Mouse (Mus musculus) heart, adult 2 months (tissue): ENCODE measurements around the gene Ttyh1. TPM values are rescaled to one million over a fixed set of nuclear protein-coding genes. Genes with fewer than 3 reads are reported as not detected.
A peak's percentile ranks its signal among the peaks of the same experiment; 100 is the strongest.

ENCODE experiments used
- DNase-seq, 2 experiments: peaks; one replicate each; pipeline ENCODE4 v3.0.0; 2021
- H3K27ac ChIP-seq: fragments of 200-600 bp; 2 replicates; pipeline ENCODE4 v1.8.1; 2022
- H3K27me3 ChIP-seq: fragments of 200-500 bp; 2 replicates; pipeline ENCODE4 v1.6.1; 2012; ENCODE audit warnings: mild to moderate bottlenecking, low read length, inconsistent platforms, mixed read lengths; ENCODE audit not compliant: control insufficient read depth, insufficient read depth
- H3K36me3 ChIP-seq: fragments of 200-500 bp; 2 replicates; pipeline ENCODE4 v1.6.1; 2012; ENCODE audit warnings: low read length, inconsistent platforms; ENCODE audit not compliant: control insufficient read depth, insufficient read depth
- H3K4me1 ChIP-seq: fragments of 200-500 bp; 2 replicates; pipeline ENCODE4 v1.6.1; 2011; ENCODE audit warnings: low read length; ENCODE audit not compliant: control insufficient read depth, insufficient read depth
- H3K4me3 ChIP-seq: fragments of 200-600 bp; 2 replicates; pipeline ENCODE4 v1.8.1; 2022
- H3K79me2 ChIP-seq: fragments of 200-500 bp; replicated peaks from 2 replicates; pipeline ENCODE4 v1.6.1; 2012; ENCODE audit warnings: mild to moderate bottlenecking, inconsistent platforms, low read length, moderate library complexity, mixed read lengths; ENCODE audit not compliant: control insufficient read depth, insufficient read depth
- H3K9ac ChIP-seq: fragments of 200-500 bp; 2 replicates; pipeline ENCODE4 v1.6.1; 2012; ENCODE audit warnings: low read depth, mild to moderate bottlenecking, control low read depth, inconsistent platforms, low read length, mixed read lengths
- CTCF ChIP-seq: fragments of 200-600 bp; IDR thresholded peaks from 2 replicates; pipeline ENCODE4 v1.8.1; 2022; ENCODE audit warnings: antibody characterized with exemption, mild to moderate bottlenecking, moderate library complexity
- EP300 ChIP-seq: fragments of 200-500 bp; IDR thresholded peaks from 2 replicates; pipeline ENCODE4 v1.6.1; 2011; ENCODE audit warnings: low read depth, low read length, control low read depth; ENCODE audit not compliant: insufficient read depth
- POLR2A ChIP-seq: fragments of 200-500 bp; IDR thresholded peaks from 2 replicates; pipeline ENCODE4 v1.6.1; 2011; ENCODE audit warnings: mild to moderate bottlenecking, low read depth, low read length, control low read depth; ENCODE audit not compliant: insufficient read depth
- WGBS: fragments of 180-500 bp; shearing (Covaris S2); methylation state at CpG from one replicate; pipeline ENCODE4 v1.1.7; 2018; 5-methylcytosine and 5-hydroxymethylcytosine counted together
- intact Hi-C: fragments of 180-260 bp; cut with DNase I; formaldehyde crosslinking; loops from one replicate; pipeline ENCODE4 v1.15.1; 2025
- polyA plus RNA-seq: library from polyadenylated mRNA; depleted of rRNA; stranded (reverse); fragments of >200 nt; gene quantifications from 2 replicates; pipeline ENCODE4 v1.2.3, GENCODE M21; 2012
- total RNA-seq, 2 experiments: library from RNA; stranded (reverse); gene quantifications; 2 replicates each; pipeline ENCODE4 v1.2.3; 2021

Ttyh1 gene
- total and polyA plus RNA-seq, 3 experiments = 0.91 to 5.1 (median 2.6) TPM

DNA sequence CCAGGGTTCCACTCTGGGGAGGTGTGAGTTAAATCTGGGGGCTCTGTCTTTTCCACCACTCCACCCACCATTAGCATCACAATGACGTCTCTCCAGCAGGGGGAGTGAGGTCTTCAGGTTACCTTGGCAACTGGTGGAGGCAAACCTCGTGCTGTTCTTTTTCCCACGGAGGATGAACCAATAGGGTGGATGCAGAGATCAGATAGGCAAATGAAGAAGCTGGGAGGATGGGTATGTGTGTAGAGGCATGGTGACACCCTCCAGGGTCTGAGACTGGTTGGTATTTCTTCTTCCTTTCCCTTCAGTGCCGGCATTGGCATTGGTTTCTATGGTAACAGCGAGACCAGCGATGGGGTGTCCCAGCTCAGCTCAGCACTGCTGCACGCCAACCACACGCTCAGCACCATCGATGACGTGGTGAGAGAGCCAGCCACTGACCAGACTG is 5.1 kb downstream of the Ttyh1 start:
- peaks cover 3% of the 10 kb centered on the region; the same call in 1 of the 2 replicates for H3K4me1 ChIP-seq
- DNase-seq = peak in 1 of 2 experiments; percentile 36
- H3K36me3 ChIP-seq = no peaks in the 10 kb centered on the region
- H3K27ac ChIP-seq = no peak overlapping the region
- H3K79me2 ChIP-seq = no peaks in the 10 kb centered on the region
- H3K4me3 ChIP-seq = no peak overlapping the region
- no peak for TF ChIP-seq EP300
- no peak for TF ChIP-seq POLR2A
- TF ChIP-seq CTCF = no peak; the same call in 1 of the 2 replicates
- intact Hi-C loops = no loop called here
- H3K27me3 ChIP-seq = peaks cover 2% of the 10 kb centered on the region; the same call in 1 of the 2 replicates
- no peak overlapping the region for H3K9ac ChIP-seq
- 14% methylated on average over 10 of the region's 10 CpGs for WGBS

DNA sequence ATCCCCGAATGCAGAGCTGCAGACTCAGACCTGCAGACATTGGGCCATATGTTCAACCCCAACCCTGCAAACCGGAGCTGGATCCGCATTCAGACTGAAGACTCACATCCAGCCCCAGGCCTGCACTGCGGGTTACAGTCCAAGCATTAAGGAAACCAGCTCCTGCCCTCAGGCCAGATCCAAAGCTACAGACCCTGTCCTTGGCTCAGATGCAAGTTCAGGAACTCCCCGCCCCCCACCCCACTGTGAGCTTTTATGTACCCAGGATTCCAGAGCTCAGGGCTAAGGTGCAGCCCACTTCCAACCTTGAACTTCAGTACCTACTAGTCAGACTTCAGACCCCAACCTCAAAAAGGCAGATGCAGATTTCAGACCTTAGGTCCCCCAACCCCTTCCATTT is 5.6 kb downstream of the Ttyh1 start:
- intact Hi-C loops = no loop called here
- WGBS = 46% methylated on average over 5 of the region's 5 CpGs
- Histone ChIP-seq H3K27ac (no peak overlapping the region), H3K9ac (no peak overlapping the region), H3K4me3 (no peak overlapping the region), H3K79me2 (no peaks in the 10 kb centered on the region), H3K36me3 (no peaks in the 10 kb centered on the region), H3K27me3 (no peaks in the 10 kb centered on the region), H3K4me1 (peaks cover 3% of the 10 kb centered on the region; the same call in 1 of the 2 replicates)
- no peak for DNase-seq
- TF ChIP-seq POLR2A (no peak), CTCF (no peak), EP300 (no peak)

DNA sequence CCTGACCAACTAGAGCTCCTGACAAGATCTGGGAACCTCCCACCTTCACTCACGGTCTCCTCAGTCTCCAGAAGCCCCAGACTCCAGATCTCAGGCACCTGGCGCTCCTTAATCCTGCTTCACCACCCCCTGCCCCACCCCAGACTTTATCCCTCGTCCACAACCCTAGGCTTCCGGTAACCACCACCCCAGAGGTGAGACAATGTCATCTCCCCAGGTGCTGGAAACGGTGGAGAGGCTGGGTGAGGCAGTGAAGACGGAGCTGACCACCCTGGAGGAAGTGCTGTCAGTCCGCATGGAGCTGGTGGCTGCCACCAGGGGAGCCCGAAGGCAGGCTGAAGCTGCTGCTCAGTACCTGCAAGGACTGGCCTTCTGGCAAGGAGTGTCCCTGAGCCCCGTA is 6.1 kb downstream of the Ttyh1 start:
- Histone ChIP-seq H3K4me3 (no peak overlapping the region), H3K79me2 (no peaks in the 10 kb centered on the region), H3K36me3 (no peaks in the 10 kb centered on the region), H3K9ac (no peak overlapping the region), H3K27ac (no peak overlapping the region), H3K27me3 (no peaks in the 10 kb centered on the region), H3K4me1 (peaks cover 3% of the 10 kb centered on the region; the same call in 1 of the 2 replicates)
- 41% methylated on average over 9 of the region's 9 CpGs for WGBS
- DNase-seq = no peak
- intact Hi-C loops = no loop called here
- no peak for TF ChIP-seq EP300
- no peak for TF ChIP-seq POLR2A
- no peak for TF ChIP-seq CTCF

DNA sequence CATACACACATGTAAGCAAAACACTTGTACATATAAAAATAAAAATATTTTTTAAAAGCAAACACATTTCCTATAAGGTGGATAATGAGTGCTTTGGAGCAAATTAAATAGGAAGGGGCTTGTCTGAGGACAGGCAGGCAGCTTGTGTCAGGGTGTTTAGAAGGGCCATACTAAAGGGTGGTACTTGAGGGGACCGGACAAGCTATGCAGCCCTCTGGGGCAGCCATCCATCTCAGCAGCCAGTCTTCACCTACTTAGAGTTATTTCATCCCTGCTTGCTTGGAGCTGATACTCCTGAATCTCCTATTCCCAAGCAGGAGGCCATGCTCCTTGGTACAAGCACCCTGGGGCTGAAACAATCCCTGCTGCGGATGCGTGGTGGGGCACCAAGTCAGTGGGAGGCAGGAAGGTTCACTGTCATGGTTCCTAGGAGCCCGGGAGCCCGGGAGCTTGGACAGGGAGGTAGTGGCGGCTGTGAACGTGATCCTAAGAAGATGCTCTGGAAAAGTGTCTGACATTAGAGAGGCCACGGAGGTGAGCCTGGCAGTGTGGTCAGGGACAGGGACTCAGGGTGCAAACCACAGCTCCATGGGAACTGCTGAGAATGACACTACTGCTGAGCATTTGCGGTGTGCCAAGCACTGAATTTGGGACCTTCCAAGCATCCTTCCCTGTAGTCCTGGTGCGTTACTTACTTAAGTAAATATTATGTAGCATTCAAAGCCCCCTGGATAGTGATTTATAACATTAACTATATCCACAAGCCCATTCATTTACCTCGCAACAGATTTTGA is 8.0 kb downstream of the Ttyh1 start:
- H3K4me1 ChIP-seq = peaks cover 3% of the 10 kb centered on the region; the same call in 1 of the 2 replicates
- no peaks in the 10 kb centered on the region for H3K36me3 ChIP-seq
- no peaks in the 10 kb centered on the region for H3K79me2 ChIP-seq
- DNase-seq = no peak
- 90% methylated on average over 11 of the region's 11 CpGs for whole genome bisulfite sequencing
- H3K9ac ChIP-seq = no peak overlapping the region
- intact Hi-C loops = no loop called here
- TF ChIP-seq EP300 = no peak
- no peak for TF ChIP-seq POLR2A
- TF ChIP-seq CTCF = no peak
- H3K27ac ChIP-seq = no peak overlapping the region
- no peak overlapping the region for H3K4me3 ChIP-seq
- H3K27me3 ChIP-seq = no peaks in the 10 kb centered on the region

DNA sequence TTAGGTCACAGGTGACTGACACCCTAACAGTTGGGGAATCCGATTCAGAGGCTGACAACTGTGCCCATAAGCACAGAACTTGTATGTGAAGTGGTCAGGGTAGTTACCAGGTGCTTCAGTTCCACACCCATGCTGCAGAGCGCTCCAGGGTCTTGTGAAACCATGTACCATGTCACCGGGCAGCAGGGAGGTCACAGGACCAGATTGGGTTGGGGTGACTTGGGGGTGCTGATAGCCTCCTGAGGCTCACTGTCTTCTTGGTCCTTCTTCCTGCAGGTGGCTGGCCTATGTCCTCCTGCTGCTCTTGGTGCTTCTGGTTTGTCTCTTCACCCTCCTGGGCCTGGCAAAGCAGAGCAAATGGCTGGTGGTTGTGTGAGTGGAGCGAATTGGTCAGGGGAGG is 8.7 kb downstream of the Ttyh1 start:
- Histone ChIP-seq H3K4me3 (no peak overlapping the region), H3K27ac (no peak overlapping the region), H3K9ac (no peak overlapping the region), H3K27me3 (no peaks in the 10 kb centered on the region), H3K79me2 (no peaks in the 10 kb centered on the region), H3K36me3 (no peaks in the 10 kb centered on the region), H3K4me1 (peaks cover 3% of the 10 kb centered on the region; the same call in 1 of the 2 replicates)
- intact Hi-C loops = no loop called here
- no peak for TF ChIP-seq POLR2A
- no peak for TF ChIP-seq EP300
- TF ChIP-seq CTCF = no peak
- 84% methylated on average over 4 of the region's 4 CpGs for WGBS
- DNase-seq = no peak

DNA sequence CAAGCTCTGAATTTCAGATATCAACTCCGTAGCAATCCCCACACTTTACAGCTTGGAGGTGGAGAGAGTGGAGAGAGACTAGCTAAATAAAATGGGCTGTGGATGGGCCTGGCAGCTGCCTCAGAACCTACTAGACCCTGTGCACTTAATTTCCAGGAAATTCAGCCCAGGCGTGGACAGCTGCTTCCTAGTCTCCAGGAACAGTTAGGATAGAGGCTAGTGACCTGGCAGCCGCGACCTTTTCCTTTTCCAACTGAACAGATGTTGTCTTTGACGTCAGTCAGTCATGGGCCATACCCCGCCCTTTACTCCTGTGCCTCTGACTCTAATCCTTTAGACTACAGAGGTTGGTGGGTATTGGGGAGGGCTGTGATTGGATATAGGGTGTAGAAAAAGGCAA is 9.7 kb downstream of the Ttyh1 start:
- H3K27me3 ChIP-seq = no peaks in the 10 kb centered on the region
- H3K4me3 ChIP-seq = no peak overlapping the region
- TF ChIP-seq EP300 (peak; percentile 56; the same call in 1 of the 2 replicates), POLR2A (no peak)
- peak overlapping the region; percentile 38 for H3K27ac ChIP-seq
- WGBS = 28% methylated on average over 6 of the region's 6 CpGs
- H3K9ac ChIP-seq = no peak overlapping the region
- no peaks in the 10 kb centered on the region for H3K36me3 ChIP-seq
- DNase-seq = peak; percentile 73 to 76
- peaks cover 3% of the 10 kb centered on the region; the same call in 1 of the 2 replicates for H3K4me1 ChIP-seq
- intact Hi-C loops = no loop called here
- H3K79me2 ChIP-seq = no peaks in the 10 kb centered on the region; the same call in 1 of the 2 replicates
